Mouse (Mus musculus) lung, embryonic 15.5 days (tissue): ENCODE results near the gene Dctn2. TPM values are rescaled to one million over a fixed set of nuclear protein-coding genes. Genes with fewer than 3 reads are reported as not detected.

ENCODE experiments used
- ATAC-seq: fragments of 200-750 bp; cut with Nextera tagmentation; 2 replicates; pipeline ENCODE4 v1.8.0; 2017; ENCODE audit warnings: moderate number of reproducible peaks, borderline replicate concordance; ENCODE audit not compliant: low FRiP score, low TSS enrichment; ENCODE audit errors: extremely low read depth
- H3K27ac ChIP-seq: fragments of 300-500 bp; sonication (generic); 2 replicates; pipeline ENCODE4 v1.5.1; 2015; ENCODE audit warnings: moderate library complexity, mild to moderate bottlenecking, inconsistent platforms
- H3K27me3 ChIP-seq: fragments of 300-500 bp; sonication (generic); 2 replicates; pipeline ENCODE4 v1.6.1; 2015; ENCODE audit warnings: inconsistent platforms
- H3K36me3 ChIP-seq: fragments of 300-500 bp; sonication (generic); 2 replicates; pipeline ENCODE4 v1.6.1; 2015; ENCODE audit warnings: inconsistent platforms
- H3K4me1 ChIP-seq: fragments of 300-500 bp; sonication (generic); 2 replicates; pipeline ENCODE4 v1.6.1; 2015; ENCODE audit warnings: inconsistent platforms
- H3K4me2 ChIP-seq: fragments of 300-500 bp; sonication (generic); 2 replicates; pipeline ENCODE4 v1.6.1; 2015; ENCODE audit warnings: inconsistent platforms, mild to moderate bottlenecking, moderate library complexity
- H3K4me3 ChIP-seq: fragments of 300-500 bp; sonication (generic); 2 replicates; pipeline ENCODE4 v1.5.1; 2015; ENCODE audit warnings: mild to moderate bottlenecking, inconsistent platforms
- H3K9ac ChIP-seq: fragments of 300-500 bp; sonication (generic); 2 replicates; pipeline ENCODE4 v1.6.1; 2015; ENCODE audit warnings: inconsistent platforms
- H3K9me3 ChIP-seq: fragments of 300-500 bp; sonication (generic); 2 replicates; pipeline ENCODE4 v1.6.1; 2016; ENCODE audit warnings: inconsistent platforms
- WGBS: fragments of 180-500 bp; shearing (Covaris S2); methylation state at CpG from one replicate; pipeline ENCODE4 v1.1.7; 2015; 5-methylcytosine and 5-hydroxymethylcytosine counted together
- polyA plus RNA-seq: library from polyadenylated mRNA; unstranded; fragments of >200 nt; fragmentation: Nextera tagmentation; extraction: Ambion mirVana; gene quantifications from 2 replicates; pipeline ENCODE4 v1.2.1, GENCODE M21; 2015

Gene Dctn2
- 184 and 189 TPM in 2 replicates for polyA plus RNA-seq

GRCm38 (mm10) chr10:127266112-127267091 lies at the start of gene Dctn2:
Gene Dctn2 (plus strand): TSS chr10:127266368.
- Histone ChIP-seq H3K4me2 (peak within 1 kb of the TSS; percentile 84), H3K9me3 (no peaks in the 10 kb centered on the region), H3K4me3 (peak within 1 kb of the TSS; percentile 99), H3K9ac (peak within 1 kb of the TSS; percentile 100), H3K36me3 (peaks cover 22% of the 10 kb centered on the region), H3K4me1 (peaks cover 28% of the 10 kb centered on the region), H3K27ac (peak within 1 kb of the TSS; percentile 85), H3K27me3 (peaks cover 32% of the 10 kb centered on the region)
- ATAC-seq, result peak; percentile 99
- WGBS, result under 1% methylated on average over 67 of the region's 70 CpGs

- no peak overlapping the region for H3K27ac ChIP-seq
- H3K9me3 ChIP-seq, result no peaks in the 10 kb centered on the region
- no peaks in the 10 kb centered on the region for H3K36me3 ChIP-seq
- no peak overlapping the region for H3K9ac ChIP-seq
- no peak overlapping the region for H3K4me3 ChIP-seq
- 95% methylated on average over 11 of the region's 11 CpGs for WGBS
- H3K4me1 ChIP-seq, result no peaks in the 10 kb centered on the region
- no peak overlapping the region for H3K4me2 ChIP-seq
- no peak for ATAC-seq
- H3K27me3 ChIP-seq, result no peaks in the 10 kb centered on the region
These were observed 49.7 kb upstream of the Dctn2 start for GRCm38 (mm10) chr10:127216456-127216855.

DNA sequence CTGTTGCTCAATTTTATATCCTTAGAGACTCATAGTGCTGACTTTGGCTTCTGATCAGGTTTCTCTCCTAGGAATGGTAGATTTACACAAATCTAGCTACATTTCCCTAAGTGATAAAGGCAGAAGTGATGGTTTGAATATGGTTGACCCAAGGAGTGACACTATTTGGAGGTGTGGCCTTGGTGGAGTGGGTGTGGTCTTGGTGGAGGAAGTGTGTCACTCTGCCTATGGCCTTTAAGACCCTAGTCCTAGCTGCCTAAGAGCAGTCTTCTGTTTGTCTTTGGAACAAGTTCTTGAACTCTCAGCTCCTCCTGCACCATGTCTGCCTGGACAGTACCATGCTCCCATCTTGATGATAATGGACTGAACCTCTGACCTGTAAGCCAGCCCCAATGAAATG lies 49.0 kb upstream of the Dctn2 start:
- Histone ChIP-seq H3K9ac (no peak overlapping the region), H3K9me3 (no peaks in the 10 kb centered on the region), H3K27ac (no peak overlapping the region)

GRCm38 (mm10) chr10:127218339-127218738 lies 47.8 kb upstream of the Dctn2 start:
- Histone ChIP-seq H3K4me2 (no peak overlapping the region), H3K4me1 (no peaks in the 10 kb centered on the region), H3K36me3 (no peaks in the 10 kb centered on the region), H3K9me3 (no peaks in the 10 kb centered on the region), H3K4me3 (no peak overlapping the region), H3K27me3 (no peaks in the 10 kb centered on the region), H3K9ac (no peak overlapping the region), H3K27ac (no peak overlapping the region)
- 85% methylated on average over 2 of the region's 2 CpGs for WGBS
- no peak for ATAC-seq

More for the DNA sequence above, 49.0 kb upstream of the Dctn2 start:
- H3K4me3 ChIP-seq, result no peak overlapping the region
- H3K4me1 ChIP-seq, result no peaks in the 10 kb centered on the region
- no peak for ATAC-seq
- no peaks in the 10 kb centered on the region for H3K36me3 ChIP-seq
- H3K4me2 ChIP-seq, result no peak overlapping the region
- no peaks in the 10 kb centered on the region for H3K27me3 ChIP-seq

GRCm38 (mm10) chr10:127225213-127225612 lies 41.0 kb upstream of the Dctn2 start:
- Histone ChIP-seq H3K36me3 (no peaks in the 10 kb centered on the region), H3K4me2 (no peak overlapping the region), H3K4me1 (no peaks in the 10 kb centered on the region), H3K27ac (no peak overlapping the region), H3K27me3 (peaks cover 12% of the 10 kb centered on the region), H3K4me3 (no peak overlapping the region), H3K9ac (no peak overlapping the region), H3K9me3 (no peaks in the 10 kb centered on the region)
- ATAC-seq, result no peak
- 49% methylated on average over 6 of the region's 6 CpGs for WGBS

- no peak overlapping the region for H3K27ac ChIP-seq
- H3K4me3 ChIP-seq, result no peak overlapping the region
- peaks cover 12% of the 10 kb centered on the region for H3K27me3 ChIP-seq
- WGBS, result 28% methylated on average over 10 of the region's 10 CpGs
- H3K9ac ChIP-seq, result no peak overlapping the region
- ATAC-seq, result no peak
- H3K9me3 ChIP-seq, result no peaks in the 10 kb centered on the region
- H3K36me3 ChIP-seq, result no peaks in the 10 kb centered on the region
- H3K4me1 ChIP-seq, result no peaks in the 10 kb centered on the region
- no peak overlapping the region for H3K4me2 ChIP-seq
These were observed 40.4 kb upstream of the Dctn2 start for GRCm38 (mm10) chr10:127225732-127226131.

- no peak overlapping the region for H3K27ac ChIP-seq
- 59% methylated on average over 8 of the region's 8 CpGs for WGBS
- peaks cover 12% of the 10 kb centered on the region for H3K27me3 ChIP-seq
- no peaks in the 10 kb centered on the region for H3K4me1 ChIP-seq
- ATAC-seq, result no peak
- no peak overlapping the region for H3K4me3 ChIP-seq
- no peaks in the 10 kb centered on the region for H3K36me3 ChIP-seq
- no peaks in the 10 kb centered on the region for H3K9me3 ChIP-seq
- no peak overlapping the region for H3K9ac ChIP-seq
- no peak overlapping the region for H3K4me2 ChIP-seq
These were observed 39.8 kb upstream of the Dctn2 start for GRCm38 (mm10) chr10:127226318-127226895.

DNA sequence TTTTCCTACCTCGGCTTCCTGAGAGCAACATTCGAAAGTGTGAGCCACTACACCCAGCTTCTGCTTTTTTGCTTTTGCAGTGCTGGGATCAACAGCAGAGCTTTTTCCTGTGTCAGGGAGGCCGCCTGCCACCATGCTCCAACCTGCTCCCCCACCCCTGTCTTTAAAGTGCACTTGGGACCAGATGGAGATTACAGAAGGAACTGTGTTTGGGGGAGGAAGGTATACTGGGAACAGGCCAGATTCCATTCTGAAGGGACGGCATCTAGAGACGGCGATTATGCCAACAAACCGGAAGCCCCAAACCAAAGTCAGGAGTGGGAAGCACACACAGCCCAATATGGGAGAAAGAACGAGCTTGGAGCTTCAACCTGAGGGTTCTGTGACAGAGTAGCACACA lies 39.0 kb upstream of the Dctn2 start:
- WGBS, result 66% methylated on average over 8 of the region's 8 CpGs
- no peak overlapping the region for H3K4me2 ChIP-seq
- no peak for ATAC-seq
- H3K9ac ChIP-seq, result no peak overlapping the region
- no peaks in the 10 kb centered on the region for H3K36me3 ChIP-seq
- no peaks in the 10 kb centered on the region for H3K9me3 ChIP-seq
- H3K27me3 ChIP-seq, result peaks cover 12% of the 10 kb centered on the region
- no peaks in the 10 kb centered on the region for H3K4me1 ChIP-seq
- H3K27ac ChIP-seq, result no peak overlapping the region
- no peak overlapping the region for H3K4me3 ChIP-seq

DNA sequence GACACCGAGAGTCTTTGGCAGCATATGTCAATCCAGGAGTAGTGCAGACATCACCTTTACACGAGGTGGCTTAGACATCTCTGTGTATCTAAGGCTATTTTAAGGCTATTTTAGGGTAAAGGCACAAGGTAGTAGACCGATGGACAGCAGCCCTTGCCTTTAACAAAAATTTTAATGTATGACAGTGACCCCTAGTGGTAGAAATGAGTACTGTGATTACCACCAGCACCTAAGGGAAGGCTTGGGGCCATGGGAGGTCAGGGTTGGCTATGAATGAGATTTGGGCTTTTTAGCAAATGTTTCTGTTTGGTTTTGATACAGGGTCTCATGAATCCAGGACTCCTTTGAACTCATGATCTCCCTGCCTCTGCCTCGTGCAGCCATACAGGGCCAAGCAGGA lies 37.3 kb upstream of the Dctn2 start:
- Histone ChIP-seq H3K4me1 (no peaks in the 10 kb centered on the region), H3K4me2 (no peak overlapping the region), H3K36me3 (no peaks in the 10 kb centered on the region), H3K9ac (no peak overlapping the region), H3K27ac (no peak overlapping the region), H3K9me3 (no peaks in the 10 kb centered on the region), H3K27me3 (peaks cover 12% of the 10 kb centered on the region), H3K4me3 (no peak overlapping the region)
- 19% methylated on average over 4 of the region's 4 CpGs for WGBS
- peak; percentile 50; the same call in 1 of the 2 replicates for ATAC-seq

GRCm38 (mm10) chr10:127230693-127231092 lies 35.5 kb upstream of the Dctn2 start:
- no peak for ATAC-seq
- H3K36me3 ChIP-seq, result no peaks in the 10 kb centered on the region
- no peaks in the 10 kb centered on the region for H3K9me3 ChIP-seq
- H3K4me3 ChIP-seq, result no peak overlapping the region
- H3K27ac ChIP-seq, result no peak overlapping the region
- 75% methylated on average over 12 of the region's 12 CpGs for WGBS
- H3K27me3 ChIP-seq, result peaks cover 5% of the 10 kb centered on the region
- no peaks in the 10 kb centered on the region for H3K4me1 ChIP-seq
- H3K4me2 ChIP-seq, result no peak overlapping the region
- no peak overlapping the region for H3K9ac ChIP-seq

- Histone ChIP-seq H3K36me3 (no peaks in the 10 kb centered on the region), H3K27ac (no peak overlapping the region), H3K4me2 (no peak overlapping the region), H3K27me3 (no peaks in the 10 kb centered on the region; the same call in 1 of the 2 replicates), H3K4me1 (no peaks in the 10 kb centered on the region), H3K9me3 (no peaks in the 10 kb centered on the region), H3K4me3 (no peak overlapping the region), H3K9ac (no peak overlapping the region)
- 81% methylated on average over 14 of the region's 14 CpGs for WGBS
- ATAC-seq, result no peak
These were observed 34.4 kb upstream of the Dctn2 start for GRCm38 (mm10) chr10:127231741-127232140.

DNA sequence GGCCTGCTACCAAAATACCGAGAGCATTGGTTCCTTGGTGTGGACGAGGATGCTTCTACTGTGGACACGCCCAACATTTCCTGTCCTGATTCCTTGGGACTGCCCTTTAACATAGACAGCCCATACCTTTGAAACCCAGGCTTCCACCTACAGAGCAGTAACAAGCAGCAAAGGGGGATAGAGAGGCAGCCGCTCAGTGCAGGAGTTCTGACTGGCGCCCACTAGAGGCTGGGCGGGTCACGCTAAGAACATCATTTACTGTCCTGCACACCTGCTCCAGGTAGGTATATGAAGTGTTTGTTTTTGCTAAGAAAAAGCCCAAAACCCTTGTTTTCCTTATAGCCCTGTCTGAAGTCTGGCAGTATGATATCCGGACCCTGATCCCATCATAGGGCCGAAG lies 33.0 kb upstream of the Dctn2 start:
- Histone ChIP-seq H3K27me3 (no peaks in the 10 kb centered on the region; the same call in 1 of the 2 replicates), H3K4me3 (no peak overlapping the region), H3K9ac (no peak overlapping the region), H3K4me1 (no peaks in the 10 kb centered on the region), H3K4me2 (no peak overlapping the region), H3K36me3 (no peaks in the 10 kb centered on the region), H3K27ac (no peak overlapping the region), H3K9me3 (no peaks in the 10 kb centered on the region)
- 78% methylated on average over 9 of the region's 9 CpGs for WGBS
- no peak for ATAC-seq
